Mouse (Mus musculus): ENCODE data around the gene Twist2.

Gene Twist2

GRCm38 (mm10) chr1:91800967-91801843 is at the start of gene Twist2:
Gene Twist2, plus strand, starts transcription at chr1:91801461.
- peak; percentile 84 for DNase-seq (ENCODE audit: low spot score)

- DNase-seq (ENCODE audit: low spot score): no peak
Observed at GRCm38 (mm10) chr1:91752931-91753330, 48.3 kb upstream of the Twist2 start.

DNA sequence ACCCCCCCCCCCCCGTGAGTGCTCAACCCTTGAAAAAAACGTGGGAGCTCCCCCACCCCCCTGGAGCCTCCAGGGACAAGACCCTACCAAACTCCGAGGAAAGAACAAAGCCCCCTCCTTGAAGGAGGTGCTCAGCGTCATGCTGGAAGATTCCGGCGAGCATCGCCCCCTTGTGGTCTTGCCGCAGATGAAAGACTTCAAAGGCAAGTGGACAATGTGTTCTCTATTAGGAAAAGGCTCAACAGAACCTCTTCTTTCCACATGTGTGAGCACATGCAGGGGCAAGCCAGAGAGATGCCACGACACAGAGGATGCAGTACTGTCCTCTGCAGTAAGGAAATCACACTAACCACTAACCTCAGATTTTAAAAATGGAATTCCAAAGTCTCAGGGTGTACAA is 46.2 kb upstream of the Twist2 start:
- peak; percentile 92 for DNase-seq (ENCODE audit: low spot score)

DNA sequence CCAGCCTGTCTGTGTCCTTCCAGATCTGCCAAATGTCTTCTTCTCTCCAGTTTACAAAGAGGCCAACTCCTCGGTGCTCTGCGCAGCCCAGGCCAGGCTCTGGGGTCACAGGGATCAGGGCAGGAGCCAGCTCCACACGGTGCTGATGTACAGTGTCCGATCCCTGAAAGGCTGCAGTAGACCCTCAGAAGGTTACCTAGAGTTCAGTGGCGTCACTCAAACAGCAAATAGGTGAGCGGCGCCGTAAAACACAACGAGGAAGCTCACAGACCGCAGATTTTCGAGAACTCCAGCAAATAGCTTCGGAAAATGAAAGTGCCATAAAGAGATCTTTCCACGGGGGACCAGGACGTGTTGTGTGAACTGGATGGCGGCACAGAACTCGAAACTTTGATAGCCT is 44.0 kb upstream of the Twist2 start:
- peak; percentile 58 for DNase-seq (ENCODE audit: low spot score)

GRCm38 (mm10) chr1:91758143-91758542 is 43.1 kb upstream of the Twist2 start:
- no peak for DNase-seq (ENCODE audit: low spot score)

- DNase-seq (ENCODE audit: low spot score): peak; percentile 50
Observed at GRCm38 (mm10) chr1:91758600-91759515, 42.4 kb upstream of the Twist2 start.

DNA sequence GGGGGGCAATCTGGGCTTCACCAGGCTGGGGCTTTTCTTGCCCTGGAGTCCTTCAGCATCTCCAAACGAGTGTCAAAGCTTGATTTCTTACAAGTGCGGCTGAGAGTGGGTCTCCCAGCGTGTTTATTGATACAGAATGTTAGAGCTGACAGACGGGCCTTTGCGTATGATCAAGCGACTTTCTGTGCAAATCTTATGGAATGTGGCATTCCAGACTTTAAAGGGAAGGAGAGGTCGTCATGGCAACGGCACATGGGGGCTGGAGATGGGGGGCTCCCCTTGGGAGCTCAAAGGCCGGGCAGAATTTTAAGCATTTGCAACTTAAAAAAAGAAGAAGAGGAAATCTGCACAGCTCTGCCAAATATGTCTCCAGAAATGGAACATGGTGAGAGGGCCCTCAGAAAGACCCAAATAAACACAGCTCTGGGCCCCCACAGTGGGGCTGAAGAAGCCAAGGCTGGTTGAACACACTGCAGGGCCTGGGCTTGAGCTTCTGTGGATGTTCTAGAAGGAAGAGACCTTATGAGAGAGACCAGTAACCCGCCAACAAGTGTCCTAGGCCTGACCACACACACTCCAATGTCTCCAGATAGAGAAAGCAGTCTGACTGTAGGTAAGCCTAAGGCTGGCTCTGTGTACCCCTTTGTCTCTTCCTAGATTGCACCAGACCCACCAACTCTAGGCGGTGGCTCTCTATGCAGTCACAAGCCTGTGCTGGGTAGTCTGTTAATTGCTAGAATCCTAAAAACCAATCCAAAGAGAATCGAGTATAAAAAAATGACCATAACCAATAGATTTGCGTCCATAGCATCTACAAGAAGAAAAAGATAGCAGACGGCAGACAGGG is 40.9 kb upstream of the Twist2 start:
- peak; percentile 78 for DNase-seq (ENCODE audit: low spot score)

DNA sequence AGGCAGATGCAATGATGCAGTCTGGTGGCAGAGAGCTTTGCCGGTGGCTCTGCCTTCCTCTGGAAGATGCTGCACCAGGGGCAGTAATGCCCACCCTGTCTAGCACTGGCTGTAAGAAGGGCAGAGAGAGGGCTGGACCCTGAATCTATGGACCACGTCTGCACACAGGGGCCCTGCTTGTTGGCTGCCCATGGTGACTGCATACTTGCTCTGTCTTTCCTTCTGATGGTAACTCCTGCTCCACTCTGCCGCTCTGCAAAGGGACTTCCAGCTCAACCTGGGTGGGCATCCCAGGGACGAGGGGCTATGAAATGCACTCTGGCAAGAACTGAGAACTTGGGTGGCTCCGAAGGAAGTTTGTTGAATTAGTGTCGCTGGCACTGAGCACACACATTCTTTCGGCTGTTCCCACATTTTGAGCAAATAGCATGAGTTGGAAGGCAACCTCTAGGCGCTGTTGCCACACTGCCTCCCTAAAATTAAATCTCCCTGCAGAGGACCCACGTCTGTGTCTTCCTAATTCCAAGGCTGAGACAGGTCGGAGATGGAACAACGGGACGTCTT is 38.7 kb upstream of the Twist2 start:
- DNase-seq (ENCODE audit: low spot score): no peak

DNA sequence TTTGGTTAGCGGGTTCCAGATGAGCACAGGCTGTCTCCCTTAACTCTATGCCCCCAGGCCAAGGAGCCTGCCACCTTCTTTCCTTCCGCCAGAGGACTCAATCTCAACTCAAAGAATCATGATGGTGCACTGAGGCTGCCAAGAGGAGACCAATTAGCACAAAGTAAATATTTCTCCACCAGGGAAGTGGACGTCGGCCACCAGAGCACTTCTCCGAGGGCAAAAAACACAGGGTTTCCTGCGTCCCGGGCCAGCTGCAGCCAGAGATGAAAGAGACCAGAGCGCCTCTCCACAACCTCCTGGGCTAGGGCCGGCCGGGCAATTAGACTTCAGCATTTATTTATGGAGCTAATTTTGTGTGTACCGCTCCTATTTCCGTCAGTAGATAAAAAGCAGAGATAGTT is 31.0 kb upstream of the Twist2 start:
- DNase-seq (ENCODE audit: low spot score): peak; percentile 49

DNA sequence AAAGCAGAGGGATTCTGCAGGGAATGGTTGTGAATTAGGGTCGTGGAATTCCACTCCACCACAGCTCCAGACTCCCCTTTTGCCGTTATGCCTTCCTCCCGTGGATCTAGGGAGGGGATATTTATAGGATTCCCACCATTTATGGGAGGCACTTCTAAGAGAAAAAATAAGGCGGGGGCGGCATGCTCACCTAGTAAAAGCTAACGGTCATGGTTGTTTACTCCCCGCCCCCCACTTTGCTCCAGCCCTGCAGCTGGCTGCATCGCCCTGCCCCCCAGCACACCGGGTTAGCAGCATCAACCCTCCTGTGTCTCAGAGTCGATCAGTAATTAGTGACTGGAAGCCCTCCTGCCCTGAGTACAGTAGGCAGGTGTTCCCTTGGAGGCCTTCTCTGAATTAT is 30.6 kb upstream of the Twist2 start:
- DNase-seq (ENCODE audit: low spot score): no peak

- no peak for DNase-seq (ENCODE audit: low spot score)
Observed at GRCm38 (mm10) chr1:91776928-91777327, 24.3 kb upstream of the Twist2 start.

GRCm38 (mm10) chr1:91779819-91780218 is 21.4 kb upstream of the Twist2 start:
- DNase-seq (ENCODE audit: low spot score): no peak

GRCm38 (mm10) chr1:91781182-91781581 is 20.1 kb upstream of the Twist2 start:
- no peak for DNase-seq (ENCODE audit: low spot score)

- no peak for DNase-seq (ENCODE audit: low spot score)
Observed at GRCm38 (mm10) chr1:91784162-91784561, 17.1 kb upstream of the Twist2 start.

DNA sequence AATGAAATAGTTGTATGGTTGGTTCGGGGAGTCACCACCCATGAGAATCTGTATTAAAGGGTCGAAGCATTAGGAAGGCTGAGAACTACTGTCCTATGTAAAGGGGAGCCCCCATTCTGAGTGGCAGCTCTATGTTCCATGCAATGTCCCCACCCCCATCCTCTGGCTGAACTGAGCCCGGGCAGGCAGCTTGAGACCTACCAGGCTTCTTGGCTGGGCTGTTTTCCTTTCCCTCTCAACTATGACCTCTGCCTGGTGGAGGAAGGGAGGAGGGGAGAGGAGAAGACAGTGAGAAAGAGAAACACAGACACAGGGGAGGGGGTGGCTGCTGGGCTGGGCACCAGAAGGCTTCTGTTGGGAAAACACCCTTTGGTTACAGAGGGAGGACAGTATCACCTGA is 1.9 kb upstream of the Twist2 start:
- peak; percentile 76 for DNase-seq (ENCODE audit: low spot score)

- peak; percentile 64 for DNase-seq (ENCODE audit: low spot score)
Observed at GRCm38 (mm10) chr1:91800348-91800747, 913 bp upstream of the Twist2 start.

DNA sequence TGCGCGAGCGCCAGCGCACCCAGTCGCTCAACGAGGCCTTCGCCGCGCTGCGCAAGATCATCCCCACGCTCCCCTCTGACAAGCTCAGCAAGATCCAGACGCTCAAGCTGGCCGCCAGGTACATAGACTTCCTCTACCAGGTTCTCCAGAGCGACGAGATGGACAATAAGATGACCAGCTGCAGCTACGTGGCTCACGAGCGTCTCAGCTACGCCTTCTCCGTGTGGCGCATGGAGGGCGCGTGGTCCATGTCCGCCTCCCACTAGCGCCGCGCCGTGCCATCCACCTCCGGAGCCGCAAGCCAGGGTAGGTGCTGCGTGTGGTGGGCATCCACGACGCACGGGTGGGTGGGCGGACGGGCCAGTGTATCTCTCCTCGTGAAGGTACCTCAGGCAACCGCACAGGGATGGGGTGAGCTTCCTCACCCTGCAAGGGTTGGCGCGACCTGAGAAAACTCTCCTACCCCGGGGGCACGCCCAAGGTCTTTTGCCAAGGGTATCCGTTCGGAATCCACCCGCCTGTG is 644 bp downstream of the Twist2 start:
- peak; percentile 21 for DNase-seq (ENCODE audit: low spot score)

GRCm38 (mm10) chr1:91802406-91803121 is 1.3 kb downstream of the Twist2 start:
- peak; percentile 50 for DNase-seq (ENCODE audit: low spot score)

- DNase-seq (ENCODE audit: low spot score): no peak
Observed at GRCm38 (mm10) chr1:91803416-91803815, 2.2 kb downstream of the Twist2 start.

- no peak for DNase-seq (ENCODE audit: low spot score)
Observed at GRCm38 (mm10) chr1:91816067-91816466, 14.8 kb downstream of the Twist2 start.

DNA sequence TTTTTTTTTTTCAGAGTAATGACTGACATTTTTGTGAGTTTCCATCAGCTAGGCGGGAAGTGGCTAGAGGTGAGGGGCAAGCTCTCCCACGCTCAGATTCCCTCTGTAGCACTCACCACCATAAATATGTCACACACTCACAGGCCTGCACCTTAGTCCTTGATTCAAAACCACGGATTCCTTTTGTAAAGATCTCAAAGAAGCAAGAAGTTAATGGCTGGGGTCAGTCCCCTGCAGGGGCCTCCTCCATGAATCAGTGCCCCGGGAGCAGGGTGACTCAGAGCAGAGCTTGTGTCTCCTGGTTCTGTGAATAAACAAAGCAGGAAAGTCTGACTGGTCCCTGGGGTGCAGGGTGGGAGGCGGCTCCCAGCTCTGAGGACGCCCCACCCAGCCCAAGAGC is 15.3 kb downstream of the Twist2 start:
- DNase-seq (ENCODE audit: low spot score): peak; percentile 46
